Mouse (Mus musculus): Measurements from ENCODE around the gene Ddx19a.
"Not testable (repeated sequence)": the region's sequence is repeated elsewhere in the genome, so short reads cannot be mapped to it uniquely, and the experiment has no call there.

The Ddx19a gene

GRCm38 (mm10) chr8:110997547-110998531 is at the start of gene Ddx19a:
Gene Ddx19a (minus strand): TSS chr8:110997800.
- DNase-seq (ENCODE audit: low spot score in 2 of 2) = peak; percentile 76 to 83

GRCm38 (mm10) chr8:111044003-111044734 is 46.6 kb upstream of the Ddx19a start:
- no peak for DNase-seq (ENCODE audit: low spot score in 2 of 2)

GRCm38 (mm10) chr8:111042546-111042945 is 44.9 kb upstream of the Ddx19a start:
- DNase-seq (ENCODE audit: low spot score in 2 of 2) = no peak

GRCm38 (mm10) chr8:111036591-111036990 is 39.0 kb upstream of the Ddx19a start:
- no peak for DNase-seq (ENCODE audit: low spot score in 2 of 2)

GRCm38 (mm10) chr8:111034276-111034675 is 36.7 kb upstream of the Ddx19a start:
- DNase-seq (ENCODE audit: low spot score in 2 of 2) = no peak

DNA sequence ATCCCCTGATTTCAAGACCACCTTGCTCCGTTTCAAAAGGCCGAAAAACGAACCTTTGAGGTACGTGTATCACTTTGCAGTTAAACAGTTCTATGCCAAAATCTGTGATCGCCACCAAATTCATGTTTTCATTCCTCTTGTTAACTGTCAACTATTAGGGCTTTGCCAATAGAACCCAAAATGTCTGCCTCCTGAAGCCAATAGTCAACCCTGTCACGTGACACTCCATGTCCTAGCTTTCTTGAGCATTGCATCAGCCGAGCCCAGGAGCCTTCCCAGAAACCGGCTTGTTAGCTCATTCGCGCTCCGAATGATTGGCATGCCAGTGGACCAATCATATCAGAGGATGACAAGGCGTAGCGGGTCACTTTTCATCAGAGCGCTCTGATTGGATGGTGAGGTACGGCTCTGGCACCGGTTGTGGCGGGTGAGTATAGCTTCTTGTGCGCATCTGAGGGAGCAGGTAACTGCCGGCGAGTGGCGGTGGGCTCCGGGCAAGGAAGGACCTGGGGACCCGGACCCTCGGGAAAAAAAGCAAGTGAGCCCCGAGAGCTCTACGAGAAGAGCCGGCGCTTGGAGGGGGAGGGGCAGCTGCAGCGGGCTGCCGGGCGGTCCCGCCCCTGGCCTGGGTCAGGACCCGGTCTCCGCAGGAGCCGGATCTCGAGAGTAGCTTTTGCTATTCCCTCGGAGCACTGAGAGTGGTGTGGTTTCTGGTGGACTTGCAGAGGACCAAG is 36.0 kb upstream of the Ddx19a start:
- peak; percentile 94 to 99 for DNase-seq (ENCODE audit: low spot score in 2 of 2)

- no peak for DNase-seq (ENCODE audit: low spot score in 2 of 2)
Measured at GRCm38 (mm10) chr8:111032916-111033315, 35.3 kb upstream of the Ddx19a start, which contains the start of gene Aars. Gene Aars (plus strand): TSS chr8:111033144.

- no peak for DNase-seq (ENCODE audit: low spot score in 2 of 2)
Measured at GRCm38 (mm10) chr8:111031572-111031971, 34.0 kb upstream of the Ddx19a start, which contains the start of gene Ddx19b. Gene Ddx19b (minus strand): TSS chr8:111031751.

DNA sequence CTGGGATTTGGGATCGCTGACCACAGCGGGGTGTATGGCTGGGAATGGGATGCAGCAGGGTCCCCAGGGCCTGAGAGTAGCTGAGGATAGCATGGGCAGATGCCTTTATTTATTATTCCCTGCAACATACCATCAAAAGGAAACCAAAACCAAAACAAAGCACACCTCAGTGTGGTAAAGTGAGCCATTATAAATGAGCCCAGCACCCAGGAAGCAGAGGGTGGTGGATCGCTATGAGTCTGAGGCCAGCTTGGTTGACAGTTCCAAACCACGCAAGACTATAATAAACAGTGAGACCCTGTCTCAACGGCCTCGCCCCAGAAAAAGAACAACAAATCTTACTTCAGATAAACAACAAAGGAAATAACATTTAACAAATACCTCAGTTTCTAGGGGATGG is 32.4 kb upstream of the Ddx19a start:
- no peak for DNase-seq (ENCODE audit: low spot score in 2 of 2)

DNA sequence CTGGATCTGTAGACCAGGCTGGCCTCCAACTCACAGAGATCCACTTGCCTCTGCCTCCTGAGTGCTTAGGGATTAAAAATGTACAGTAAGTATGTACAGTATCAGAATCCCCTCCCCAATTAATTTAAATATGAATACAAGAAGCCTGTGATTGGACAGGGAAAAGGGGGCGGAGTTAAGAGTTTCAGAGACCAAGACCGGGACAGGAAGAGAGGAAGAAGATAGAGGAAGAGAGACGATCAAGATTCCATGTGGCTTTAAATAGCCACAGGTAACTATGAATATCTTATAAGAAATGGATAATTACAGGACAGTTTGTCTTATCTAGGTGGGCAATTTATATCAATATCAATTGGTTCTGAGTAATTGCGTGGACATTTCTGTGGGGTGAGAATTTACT is 32.0 kb upstream of the Ddx19a start:
- no peak for DNase-seq (ENCODE audit: low spot score in 2 of 2)

DNA sequence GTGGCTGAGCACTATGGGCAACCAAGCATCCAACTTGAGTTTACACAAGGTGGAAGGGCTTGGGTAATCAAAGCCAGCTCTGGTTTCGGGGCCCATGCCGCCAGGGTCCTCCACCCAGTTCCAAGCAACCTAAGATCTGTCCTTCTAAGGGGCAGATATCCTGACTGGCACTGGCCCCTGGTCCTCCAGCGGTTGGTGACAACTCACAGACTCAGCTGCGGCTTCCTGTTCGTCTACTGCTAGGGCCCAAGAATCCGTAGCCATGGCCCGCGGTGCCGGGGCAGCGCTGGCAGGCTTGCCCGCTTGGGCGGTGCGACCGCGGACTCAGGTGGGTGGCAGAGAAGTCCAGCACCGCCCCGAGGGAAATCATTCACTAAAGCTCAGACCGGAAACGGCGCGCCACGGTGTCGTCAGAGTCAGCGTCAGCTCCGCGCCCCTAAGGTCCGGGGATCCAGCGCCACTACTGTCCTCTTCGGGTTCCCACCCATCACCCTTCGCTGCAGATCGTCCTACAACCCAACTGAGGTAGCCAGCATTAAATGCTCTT is 29.9 kb upstream of the Ddx19a start:
- DNase-seq (ENCODE audit: low spot score in 2 of 2) = peak; percentile 78 to 85

DNA sequence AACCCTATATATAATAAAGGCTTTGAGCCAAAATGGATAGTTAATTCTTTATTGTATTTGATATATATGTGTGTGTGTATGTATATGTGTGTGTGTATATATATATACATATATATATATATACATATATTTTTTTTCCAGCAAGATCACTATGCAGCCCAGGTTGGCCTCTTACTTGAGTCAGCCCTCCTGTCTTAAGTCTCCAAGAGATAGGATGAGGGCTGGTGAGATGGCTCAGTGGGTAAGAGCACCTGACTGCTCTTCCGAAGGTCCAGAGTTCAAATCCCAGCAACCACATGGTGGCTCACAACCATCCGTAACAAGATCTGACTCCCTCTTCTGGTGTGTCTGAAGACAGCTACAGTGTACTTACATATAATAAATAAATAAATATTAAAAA is 29.0 kb upstream of the Ddx19a start:
- DNase-seq (ENCODE audit: low spot score in 2 of 2) = not testable (repeated sequence)

DNA sequence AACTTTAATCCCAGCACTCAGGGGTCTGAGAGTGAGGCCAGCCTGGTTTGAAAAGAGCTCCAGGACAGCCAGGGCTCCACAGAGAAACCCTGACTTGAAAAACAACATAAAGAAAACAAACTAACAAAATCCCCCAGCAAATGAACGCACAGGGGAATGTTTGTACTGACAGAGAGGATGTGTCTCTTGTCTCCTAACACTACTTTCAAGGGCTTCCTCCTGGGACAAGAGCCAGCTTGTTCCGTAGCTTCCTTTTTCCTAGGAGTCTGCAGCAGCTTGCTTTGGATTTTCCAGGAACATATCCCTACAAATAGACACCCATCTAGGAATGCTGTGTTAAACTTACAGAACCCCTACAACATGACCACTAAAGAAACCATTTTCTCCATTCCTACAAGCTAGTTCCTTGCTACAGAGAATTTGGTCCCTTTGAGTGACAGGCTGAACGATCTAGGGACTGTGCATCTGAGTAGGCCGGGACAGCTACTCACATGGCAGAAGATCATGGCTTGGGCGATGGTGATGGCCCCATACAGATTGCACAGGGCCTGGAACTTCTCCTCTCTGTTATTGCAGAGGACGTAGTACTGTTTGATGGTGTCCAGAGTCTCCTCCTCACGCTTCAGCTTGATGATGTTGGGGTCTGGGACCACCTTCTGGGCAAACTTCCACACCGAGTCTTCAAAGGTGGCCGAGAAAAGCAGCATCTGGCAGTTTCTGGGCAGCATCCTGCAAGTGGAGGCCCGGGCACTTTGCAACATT is 12.8 kb upstream of the Ddx19a start:
- DNase-seq (ENCODE audit: low spot score in 2 of 2) = not testable (repeated sequence)

DNA sequence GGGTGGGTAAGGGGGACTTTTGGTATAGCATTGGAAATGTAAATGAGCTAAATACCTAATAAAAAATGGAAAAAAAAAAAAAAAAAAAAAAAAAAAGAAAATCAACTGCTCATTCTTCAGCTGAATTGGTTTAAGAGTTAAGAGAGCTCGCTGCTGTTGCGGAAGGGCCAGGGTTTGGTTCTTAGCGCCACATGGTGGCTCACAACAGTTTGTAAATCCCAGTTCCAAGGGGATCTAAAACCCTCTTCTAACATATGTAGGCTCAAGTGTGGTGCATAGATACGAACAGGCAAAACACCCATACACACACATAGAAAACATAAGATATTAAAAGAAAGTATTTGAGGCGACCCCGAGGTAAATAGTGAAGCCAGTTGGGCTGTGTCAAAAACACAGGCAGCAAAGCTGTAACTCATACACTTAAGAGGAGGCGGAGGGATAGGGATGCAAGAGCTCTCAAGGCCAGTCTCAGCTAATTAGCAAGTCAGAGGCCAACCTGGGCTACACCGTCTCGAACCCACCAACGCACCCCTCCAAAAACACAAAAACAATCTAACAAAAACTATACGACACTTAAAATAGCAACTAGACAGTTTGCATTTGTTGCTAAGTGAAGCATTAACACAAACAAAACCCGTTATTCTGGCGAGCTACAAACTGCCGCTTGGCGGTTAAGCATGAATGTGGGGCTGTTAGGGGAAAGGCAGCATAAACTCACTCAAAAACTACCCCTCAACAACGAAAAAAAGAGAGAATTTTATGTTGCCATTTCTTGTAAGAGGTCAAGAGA is 764 bp downstream of the Ddx19a start:
- no peak for DNase-seq (ENCODE audit: low spot score in 2 of 2)

DNA sequence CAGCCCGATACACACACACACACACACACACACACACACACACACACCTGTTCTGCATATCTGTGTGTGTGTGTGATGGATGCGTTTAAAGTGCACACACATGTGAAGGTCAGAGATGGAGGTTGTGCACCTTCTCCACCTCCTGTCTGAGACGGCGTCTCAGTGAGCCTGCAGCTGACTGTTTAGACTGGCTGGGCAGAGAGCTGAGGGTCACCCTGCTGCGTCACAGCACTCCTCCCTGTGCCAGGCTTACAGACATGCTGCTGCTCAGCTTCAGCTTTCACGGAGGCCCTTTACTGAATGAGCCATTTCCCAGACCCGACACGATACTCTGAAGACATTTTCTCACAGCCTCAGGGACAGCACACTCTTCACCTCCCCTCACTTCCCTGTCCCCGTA is 7.6 kb downstream of the Ddx19a start:
- no peak for DNase-seq (ENCODE audit: low spot score in 2 of 2)

- DNase-seq (ENCODE audit: low spot score in 2 of 2) = no peak
Measured at GRCm38 (mm10) chr8:110987805-110988744, 9.5 kb downstream of the Ddx19a start.

DNA sequence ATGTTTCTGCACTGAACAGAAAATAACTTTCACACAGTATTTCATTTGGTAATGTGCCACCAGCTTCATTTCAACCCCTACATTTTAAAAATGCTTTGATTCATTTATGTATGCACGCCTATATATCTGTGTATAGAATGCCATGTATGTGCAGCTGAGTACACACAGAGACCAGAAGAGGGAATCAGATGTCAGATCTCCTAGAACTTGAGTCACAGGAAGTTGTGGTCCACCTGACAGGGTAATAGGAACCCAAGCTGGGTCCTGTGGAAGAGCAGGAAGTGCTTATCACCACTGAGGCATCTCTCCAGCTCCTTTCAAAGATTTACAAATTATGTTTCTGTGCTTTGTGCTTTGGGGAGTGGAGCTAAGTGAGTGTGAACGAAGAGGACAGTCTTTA is 16.3 kb downstream of the Ddx19a start:
- no peak for DNase-seq (ENCODE audit: low spot score in 2 of 2)

- DNase-seq (ENCODE audit: low spot score in 2 of 2) = not testable (repeated sequence)
Measured at GRCm38 (mm10) chr8:110977987-110978386, 19.6 kb downstream of the Ddx19a start.

GRCm38 (mm10) chr8:110976532-110976931 is 21.1 kb downstream of the Ddx19a start:
- DNase-seq (ENCODE audit: low spot score in 2 of 2) = not testable (repeated sequence)
